In genomic region chrX:11437151-11437944, GRCm38 (mm10) we compare ENCODE assay signal across 9 mouse cellular contexts.
A peak's percentile ranks its signal among the peaks of the same experiment; 100 is the strongest.
DNase-seq lines count a peak whose midpoint lies in the region; ATAC-seq lines count a peak whose summit lies in the region.
"Had no signal": no experiment of that assay in that cellular context is flagged by ENCODE, and none has a peak within 500 bp of the region (broad histone marks: within the 10 kb centered on the region; RNA-seq: fewer than 3 reads in every experiment).

No protein-coding gene starts in this region.

- no peak overlapping the region for H3K27ac ChIP-seq in forebrain, embryonic 14.5 days (ENCODE audit: low read depth, low read length)
- no peak overlapping the region for H3K27ac ChIP-seq in forebrain, embryonic 11.5 days (ENCODE audit: low read depth, low read length)

- no peak overlapping the region for H3K4me3 ChIP-seq in forebrain, embryonic 14.5 days (ENCODE audit: low read depth, low read length)
- no peak overlapping the region for H3K4me3 ChIP-seq in forebrain, embryonic 11.5 days (ENCODE audit: low read depth, low read length)

- H3K36me3 ChIP-seq in forebrain, embryonic 14.5 days (ENCODE audit: control insufficient read depth, insufficient read depth, low read length): no peaks in the 10 kb centered on the region
- H3K36me3 ChIP-seq in forebrain, embryonic 11.5 days (ENCODE audit: control insufficient read depth, insufficient read depth, low read length): no peaks in the 10 kb centered on the region

- peaks cover 2% of the 10 kb centered on the region; the same call in 1 of the 2 replicates for H3K4me1 ChIP-seq in forebrain, embryonic 14.5 days (ENCODE audit: control insufficient read depth, insufficient read depth, low read length)
- 0 out of 2 replicates have a peak, but pooled peaks cover 2% of the 10 kb centered on the region for H3K4me1 ChIP-seq in forebrain, embryonic 11.5 days (replicated peaks; ENCODE audit: control insufficient read depth, insufficient read depth, low read length)

- WGBS in forebrain, embryonic 14.5 days: 64% methylated on average over 12 of the region's 12 CpGs
- WGBS in forebrain, embryonic 11.5 days: 69% methylated on average over 12 of the region's 12 CpGs

- H3K4me2 ChIP-seq in forebrain, embryonic 14.5 days (ENCODE audit: low read length): no peak overlapping the region
- no peak overlapping the region for H3K4me2 ChIP-seq in forebrain, embryonic 11.5 days (ENCODE audit: low read depth, low read length, severe bottlenecking)

- no peaks in the 10 kb centered on the region for H3K27me3 ChIP-seq in forebrain, embryonic 14.5 days (replicated peaks; ENCODE audit: control insufficient read depth, insufficient read depth, low read length)
- H3K27me3 ChIP-seq in forebrain, embryonic 11.5 days (ENCODE audit: control insufficient read depth, insufficient read depth, low read length): peaks cover 2% of the 10 kb centered on the region; the same call in 1 of the 2 replicates
- H3K27me3 ChIP-seq: CH12.LX had no signal

- peak; percentile 40; the same call in 1 of the 2 replicates for ATAC-seq in forebrain, embryonic 14.5 days
- ATAC-seq in forebrain, embryonic 11.5 days (replicated peaks; ENCODE audit: low FRiP score): no peak

- DNase-seq in forebrain, embryonic 14.5 days (ENCODE audit: low spot score): peak; percentile 45
- DNase-seq in forebrain, embryonic 11.5 days (ENCODE audit: low spot score): no peak
- peak; percentile 33 for DNase-seq in ovary, adult 18-20 months (ENCODE audit: low spot score)
- no peak for DNase-seq in ovary, postnatal 36 days (ENCODE audit: low spot score)
- peak; percentile 52 for DNase-seq in kidney, adult 11 months
- DNase-seq in lung, postnatal 14 days: peak; percentile 34
- DNase-seq in MN1 (ENCODE audit: low spot score): no peak
- no peak for DNase-seq in ovary, postnatal 10 days (ENCODE audit: low spot score)

- H3K9me3 ChIP-seq in forebrain, embryonic 14.5 days (replicated peaks; ENCODE audit: control insufficient read depth, low read length): no peaks in the 10 kb centered on the region
- no peaks in the 10 kb centered on the region for H3K9me3 ChIP-seq in forebrain, embryonic 11.5 days (ENCODE audit: control insufficient read depth, low read length)

- H3K9ac ChIP-seq in forebrain, embryonic 14.5 days (ENCODE audit: low read length): no peak overlapping the region
- no peak overlapping the region for H3K9ac ChIP-seq in forebrain, embryonic 11.5 days (ENCODE audit: low read length)

Comparison
In these comparisons a context has a peak if more than half of its experiments do, and no peak if none do; other contexts are left out.
1. DNase-seq: peak in forebrain, embryonic 14.5 days (single experiment), ovary, adult 18-20 months (single experiment), kidney, adult 11 months (single experiment) and lung, postnatal 14 days (single experiment); none in forebrain, embryonic 11.5 days (single experiment), ovary, postnatal 36 days (single experiment), MN1 (single experiment) and ovary, postnatal 10 days (single experiment).